Mouse (Mus musculus): Measurements from ENCODE around the gene Plcd1. TPM values are rescaled to one million over a fixed set of nuclear protein-coding genes. Genes with fewer than 3 reads are reported as not detected.

The Plcd1 gene
- polyA plus RNA-seq, 1 experiment from 2014 or later = 0.85 TPM

GRCm38 (mm10) chr9:119122596-119123369 is 29.5 kb upstream of the Plcd1 start:
- Histone ChIP-seq H3K4me1 (ENCODE audit: insufficient read depth) (no peaks in the 10 kb centered on the region), H3K36me3 (replicated peaks; ENCODE audit: insufficient read depth, low read length) (no peaks in the 10 kb centered on the region), H3K9me3 (ENCODE audit: low read length) (no peaks in the 10 kb centered on the region), H3K4me3 (ENCODE audit: low read depth, low read length) (no peak overlapping the region), H3K27me3 (ENCODE audit: insufficient read depth, low read length) (no peaks in the 10 kb centered on the region), H3K4me2 (ENCODE audit: low read depth, low read length) (no peak overlapping the region), H3K9ac (replicated peaks) (no peak overlapping the region), H3K27ac (ENCODE audit: low read depth) (no peak overlapping the region)
- no peak for TF ChIP-seq EP300 (IDR thresholded peaks at IDR 0.05; ENCODE audit: low read depth)
- no peak for TF ChIP-seq CTCF (IDR thresholded peaks at IDR 0.05; ENCODE audit: low read depth)
- DNase-seq = no peak
- ATAC-seq = no peak
- 67% methylated on average over 18 of the region's 18 CpGs for WGBS (ENCODE audit: insufficient replicate concordance)

- DNase-seq (no peak), ATAC-seq (no peak)
- Histone ChIP-seq H3K9me3 (ENCODE audit: low read length) (no peaks in the 10 kb centered on the region), H3K27ac (ENCODE audit: low read depth) (no peak overlapping the region), H3K9ac (replicated peaks) (no peak overlapping the region), H3K27me3 (ENCODE audit: insufficient read depth, low read length) (no peaks in the 10 kb centered on the region), H3K36me3 (replicated peaks; ENCODE audit: insufficient read depth, low read length) (no peaks in the 10 kb centered on the region), H3K4me3 (ENCODE audit: low read depth, low read length) (no peak overlapping the region), H3K4me1 (ENCODE audit: insufficient read depth) (no peaks in the 10 kb centered on the region), H3K4me2 (ENCODE audit: low read depth, low read length) (no peak overlapping the region)
- TF ChIP-seq EP300 (IDR thresholded peaks at IDR 0.05; ENCODE audit: low read depth) (no peak), CTCF (IDR thresholded peaks at IDR 0.05; ENCODE audit: low read depth) (no peak)
- 47% methylated on average over 3 of the region's 3 CpGs for WGBS (ENCODE audit: insufficient replicate concordance)
Observed at GRCm38 (mm10) chr9:119120168-119120560, 26.9 kb upstream of the Plcd1 start.

- TF ChIP-seq CTCF (IDR thresholded peaks at IDR 0.05; ENCODE audit: low read depth) (no peak), EP300 (IDR thresholded peaks at IDR 0.05; ENCODE audit: low read depth) (no peak)
- no peaks in the 10 kb centered on the region for H3K27me3 ChIP-seq (ENCODE audit: insufficient read depth, low read length)
- WGBS (ENCODE audit: insufficient replicate concordance) = 76% methylated on average over 19 of the region's 19 CpGs
Observed at GRCm38 (mm10) chr9:119119409-119120167, 26.3 kb upstream of the Plcd1 start.

GRCm38 (mm10) chr9:119114911-119115310 is 21.6 kb upstream of the Plcd1 start:
- ATAC-seq = no peak
- H3K9me3 ChIP-seq (ENCODE audit: low read length) = no peaks in the 10 kb centered on the region
- no peak overlapping the region for H3K4me2 ChIP-seq (ENCODE audit: low read depth, low read length)
- no peak for DNase-seq
- H3K27me3 ChIP-seq (ENCODE audit: insufficient read depth, low read length) = no peaks in the 10 kb centered on the region
- WGBS (ENCODE audit: insufficient replicate concordance) = 83% methylated on average over 17 of the region's 17 CpGs
- no peak overlapping the region for H3K9ac ChIP-seq (replicated peaks)
- no peak overlapping the region for H3K27ac ChIP-seq (ENCODE audit: low read depth)
- no peaks in the 10 kb centered on the region for H3K36me3 ChIP-seq (replicated peaks; ENCODE audit: insufficient read depth, low read length)
- H3K4me1 ChIP-seq (ENCODE audit: insufficient read depth) = 0 out of 2 replicates have a peak, but pooled peaks cover 3% of the 10 kb centered on the region
- TF ChIP-seq EP300 (IDR thresholded peaks at IDR 0.05; ENCODE audit: low read depth) (no peak), CTCF (IDR thresholded peaks at IDR 0.05; ENCODE audit: low read depth) (no peak)
- H3K4me3 ChIP-seq (ENCODE audit: low read depth, low read length) = no peak overlapping the region

More at GRCm38 (mm10) chr9:119119409-119120167, 26.3 kb upstream of the Plcd1 start:
- Histone ChIP-seq H3K4me2 (ENCODE audit: low read depth, low read length) (no peak overlapping the region), H3K4me1 (ENCODE audit: insufficient read depth) (no peaks in the 10 kb centered on the region), H3K9ac (replicated peaks) (no peak overlapping the region), H3K9me3 (ENCODE audit: low read length) (no peaks in the 10 kb centered on the region), H3K27ac (ENCODE audit: low read depth) (no peak overlapping the region), H3K4me3 (ENCODE audit: low read depth, low read length) (no peak overlapping the region), H3K36me3 (replicated peaks; ENCODE audit: insufficient read depth, low read length) (no peaks in the 10 kb centered on the region)
- DNase-seq = no peak
- ATAC-seq = no peak

- Histone ChIP-seq H3K4me2 (ENCODE audit: low read depth, low read length) (no peak overlapping the region), H3K27me3 (ENCODE audit: insufficient read depth, low read length) (no peaks in the 10 kb centered on the region), H3K9me3 (ENCODE audit: low read length) (no peaks in the 10 kb centered on the region), H3K9ac (replicated peaks) (no peak overlapping the region), H3K36me3 (replicated peaks; ENCODE audit: insufficient read depth, low read length) (no peaks in the 10 kb centered on the region), H3K27ac (ENCODE audit: low read depth) (no peak overlapping the region), H3K4me3 (ENCODE audit: low read depth, low read length) (no peak overlapping the region), H3K4me1 (ENCODE audit: insufficient read depth) (0 out of 2 replicates have a peak, but pooled peaks cover 3% of the 10 kb centered on the region)
- 65% methylated on average over 3 of the region's 3 CpGs for WGBS (ENCODE audit: insufficient replicate concordance)
- DNase-seq (no peak), ATAC-seq (no peak; the same call in 1 of the 2 replicates)
- no peak for TF ChIP-seq CTCF (IDR thresholded peaks at IDR 0.05; ENCODE audit: low read depth)
Observed at GRCm38 (mm10) chr9:119110640-119111039, 17.3 kb upstream of the Plcd1 start.

- no peaks in the 10 kb centered on the region for H3K9me3 ChIP-seq (ENCODE audit: low read length)
- no peak overlapping the region for H3K27ac ChIP-seq (ENCODE audit: low read depth)
- no peak overlapping the region for H3K9ac ChIP-seq (replicated peaks)
- no peak for TF ChIP-seq EP300 (IDR thresholded peaks at IDR 0.05; ENCODE audit: low read depth)
- no peak for TF ChIP-seq CTCF (IDR thresholded peaks at IDR 0.05; ENCODE audit: low read depth)
- no peaks in the 10 kb centered on the region for H3K27me3 ChIP-seq (ENCODE audit: insufficient read depth, low read length)
- H3K4me1 ChIP-seq (ENCODE audit: insufficient read depth) = 0 out of 2 replicates have a peak, but pooled peaks cover 3% of the 10 kb centered on the region
- no peak overlapping the region for H3K4me2 ChIP-seq (ENCODE audit: low read depth, low read length)
- ATAC-seq = no peak
- 68% methylated on average over 12 of the region's 12 CpGs for WGBS (ENCODE audit: insufficient replicate concordance)
- H3K4me3 ChIP-seq (ENCODE audit: low read depth, low read length) = no peak overlapping the region
- no peak for DNase-seq
- no peaks in the 10 kb centered on the region for H3K36me3 ChIP-seq (replicated peaks; ENCODE audit: insufficient read depth, low read length)
Observed at GRCm38 (mm10) chr9:119109685-119110353, 16.5 kb upstream of the Plcd1 start.

Measured in liver, postnatal 0 days (tissue).